Mouse (Mus musculus): ENCODE measurements around the gene Fkbp6. TPM values are rescaled to one million over a fixed set of nuclear protein-coding genes. Genes with fewer than 3 reads are reported as not detected.

Gene Fkbp6
- total and polyA plus RNA-seq, 2 experiments from 2014 or later: not detected

GRCm38 (mm10) chr5:135368312-135368711 lies 18.5 kb upstream of the Fkbp6 start:
- Histone ChIP-seq H3K27me3 (ENCODE audit: insufficient read depth, low read length) (no peaks in the 10 kb centered on the region), H3K4me2 (ENCODE audit: low read depth) (no peak overlapping the region), H3K4me1 (ENCODE audit: insufficient read depth) (peaks cover 2% of the 10 kb centered on the region; the same call in 1 of the 2 replicates), H3K27ac (ENCODE audit: low read depth, low read length) (no peak overlapping the region), H3K36me3 (ENCODE audit: insufficient read depth) (peaks cover 13% of the 10 kb centered on the region), H3K4me3 (ENCODE audit: low read depth, low read length) (no peak overlapping the region), H3K9ac (no peak overlapping the region), H3K9me3 (ENCODE audit: low read length) (no peaks in the 10 kb centered on the region)
- WGBS: 75% methylated on average over 6 of the region's 6 CpGs
- DNase-seq (no peak), ATAC-seq (no peak)
- TF ChIP-seq CTCF (IDR thresholded peaks at IDR 0.05; ENCODE audit: low read depth): no peak

- WGBS: 56% methylated on average over 6 of the region's 6 CpGs
- Histone ChIP-seq H3K9ac (no peak overlapping the region), H3K27ac (ENCODE audit: low read depth, low read length) (no peak overlapping the region), H3K4me3 (ENCODE audit: low read depth, low read length) (no peak overlapping the region), H3K4me2 (ENCODE audit: low read depth) (no peak overlapping the region), H3K9me3 (ENCODE audit: low read length) (no peaks in the 10 kb centered on the region), H3K36me3 (ENCODE audit: insufficient read depth) (peaks cover 10% of the 10 kb centered on the region), H3K27me3 (ENCODE audit: insufficient read depth, low read length) (no peaks in the 10 kb centered on the region), H3K4me1 (ENCODE audit: insufficient read depth) (peaks cover 2% of the 10 kb centered on the region; the same call in 1 of the 2 replicates)
- no peak for ATAC-seq
- no peak for DNase-seq
- peak; percentile 58 for TF ChIP-seq CTCF (IDR thresholded peaks at IDR 0.05; ENCODE audit: low read depth)
Observed at GRCm38 (mm10) chr5:135367841-135368240, 18.0 kb upstream of the Fkbp6 start.

- Histone ChIP-seq H3K27me3 (ENCODE audit: insufficient read depth, low read length) (no peaks in the 10 kb centered on the region), H3K36me3 (ENCODE audit: insufficient read depth) (no peaks in the 10 kb centered on the region), H3K9me3 (ENCODE audit: low read length) (no peaks in the 10 kb centered on the region), H3K27ac (ENCODE audit: low read depth, low read length) (no peak overlapping the region), H3K4me1 (ENCODE audit: insufficient read depth) (no peaks in the 10 kb centered on the region), H3K4me3 (ENCODE audit: low read depth, low read length) (no peak overlapping the region), H3K9ac (no peak overlapping the region), H3K4me2 (ENCODE audit: low read depth) (no peak overlapping the region)
- no peak for DNase-seq
- ATAC-seq: no peak
- peak; percentile 62 for TF ChIP-seq CTCF (IDR thresholded peaks at IDR 0.05; ENCODE audit: low read depth)
- WGBS: 27% methylated on average over 12 of the region's 12 CpGs
Observed at GRCm38 (mm10) chr5:135363540-135363939, 13.7 kb upstream of the Fkbp6 start.

- H3K4me3 ChIP-seq (ENCODE audit: low read depth, low read length): no peak overlapping the region
- H3K4me1 ChIP-seq (ENCODE audit: insufficient read depth): no peaks in the 10 kb centered on the region
- H3K27ac ChIP-seq (ENCODE audit: low read depth, low read length): no peak overlapping the region
- no peak overlapping the region for H3K4me2 ChIP-seq (ENCODE audit: low read depth)
- no peaks in the 10 kb centered on the region for H3K27me3 ChIP-seq (ENCODE audit: insufficient read depth, low read length)
- WGBS: 85% methylated on average over 3 of the region's 3 CpGs
- H3K9me3 ChIP-seq (ENCODE audit: low read length): no peaks in the 10 kb centered on the region
- TF ChIP-seq CTCF (IDR thresholded peaks at IDR 0.05; ENCODE audit: low read depth): no peak
- ATAC-seq: no peak
- DNase-seq: no peak
- no peak overlapping the region for H3K9ac ChIP-seq
- no peaks in the 10 kb centered on the region for H3K36me3 ChIP-seq (ENCODE audit: insufficient read depth)
Observed at GRCm38 (mm10) chr5:135362572-135362971, 12.7 kb upstream of the Fkbp6 start.

GRCm38 (mm10) chr5:135359772-135360171 lies 9.9 kb upstream of the Fkbp6 start:
- no peak overlapping the region for H3K4me3 ChIP-seq (ENCODE audit: low read depth, low read length)
- no peaks in the 10 kb centered on the region for H3K4me1 ChIP-seq (ENCODE audit: insufficient read depth)
- no peaks in the 10 kb centered on the region for H3K27me3 ChIP-seq (ENCODE audit: insufficient read depth, low read length)
- DNase-seq (no peak), ATAC-seq (no peak)
- H3K27ac ChIP-seq (ENCODE audit: low read depth, low read length): no peak overlapping the region
- no peaks in the 10 kb centered on the region for H3K9me3 ChIP-seq (ENCODE audit: low read length)
- no peak for TF ChIP-seq CTCF (IDR thresholded peaks at IDR 0.05; ENCODE audit: low read depth)
- no peaks in the 10 kb centered on the region for H3K36me3 ChIP-seq (ENCODE audit: insufficient read depth)
- WGBS: 92% methylated on average over 2 of the region's 2 CpGs
- H3K9ac ChIP-seq: no peak overlapping the region
- H3K4me2 ChIP-seq (ENCODE audit: low read depth): no peak overlapping the region

GRCm38 (mm10) chr5:135357556-135357955 lies 7.7 kb upstream of the Fkbp6 start:
- no peak overlapping the region for H3K9ac ChIP-seq
- H3K9me3 ChIP-seq (ENCODE audit: low read length): no peaks in the 10 kb centered on the region
- DNase-seq (no peak), ATAC-seq (no peak)
- no peak overlapping the region for H3K27ac ChIP-seq (ENCODE audit: low read depth, low read length)
- H3K4me3 ChIP-seq (ENCODE audit: low read depth, low read length): no peak overlapping the region
- H3K4me2 ChIP-seq (ENCODE audit: low read depth): no peak overlapping the region
- 80% methylated on average over 2 of the region's 2 CpGs for WGBS
- no peaks in the 10 kb centered on the region for H3K36me3 ChIP-seq (ENCODE audit: insufficient read depth)
- no peaks in the 10 kb centered on the region for H3K27me3 ChIP-seq (ENCODE audit: insufficient read depth, low read length)
- no peak for TF ChIP-seq CTCF (IDR thresholded peaks at IDR 0.05; ENCODE audit: low read depth)
- no peaks in the 10 kb centered on the region for H3K4me1 ChIP-seq (ENCODE audit: insufficient read depth)

- no peak overlapping the region for H3K4me3 ChIP-seq (ENCODE audit: low read depth, low read length)
- TF ChIP-seq CTCF (IDR thresholded peaks at IDR 0.05; ENCODE audit: low read depth): no peak
- ATAC-seq (no peak), DNase-seq (no peak)
- H3K4me1 ChIP-seq (ENCODE audit: insufficient read depth): no peaks in the 10 kb centered on the region
- H3K9me3 ChIP-seq (ENCODE audit: low read length): no peaks in the 10 kb centered on the region
- no peak overlapping the region for H3K4me2 ChIP-seq (ENCODE audit: low read depth)
- H3K27ac ChIP-seq (ENCODE audit: low read depth, low read length): no peak overlapping the region
- WGBS: 18% methylated on average over 1 of the region's 1 CpGs
- no peaks in the 10 kb centered on the region for H3K36me3 ChIP-seq (ENCODE audit: insufficient read depth)
- no peak overlapping the region for H3K9ac ChIP-seq
- no peaks in the 10 kb centered on the region for H3K27me3 ChIP-seq (ENCODE audit: insufficient read depth, low read length)
Observed at GRCm38 (mm10) chr5:135356090-135356489, 6.2 kb upstream of the Fkbp6 start.

GRCm38 (mm10) chr5:135353564-135353963 lies 3.7 kb upstream of the Fkbp6 start:
- DNase-seq: no peak
- Histone ChIP-seq H3K4me1 (ENCODE audit: insufficient read depth) (no peaks in the 10 kb centered on the region), H3K36me3 (ENCODE audit: insufficient read depth) (no peaks in the 10 kb centered on the region), H3K4me3 (ENCODE audit: low read depth, low read length) (no peak overlapping the region), H3K9me3 (ENCODE audit: low read length) (no peaks in the 10 kb centered on the region), H3K27ac (ENCODE audit: low read depth, low read length) (no peak overlapping the region), H3K4me2 (ENCODE audit: low read depth) (no peak overlapping the region), H3K9ac (no peak overlapping the region), H3K27me3 (ENCODE audit: insufficient read depth, low read length) (no peaks in the 10 kb centered on the region)
- 17% methylated on average over 20 of the region's 20 CpGs for WGBS
- peak; percentile 36 for TF ChIP-seq CTCF (IDR thresholded peaks at IDR 0.05; ENCODE audit: low read depth)
- ATAC-seq: no peak

Measured in forebrain, postnatal 0 days (tissue).